Mouse (Mus musculus) thymus, adult 2 months (tissue): ENCODE measurements around the gene Ddx39b.

Experiments used
- CTCF ChIP-seq: fragments of 200-500 bp; IDR thresholded peaks from 2 replicates; pipeline ENCODE4 v1.5.1; 2012; ENCODE audit warnings: mild to moderate bottlenecking, control low read depth, low read length, moderate library complexity, borderline replicate concordance; ENCODE audit not compliant: control insufficient read depth, poor library complexity, insufficient read depth; ENCODE audit errors: extremely low read depth
- POLR2A ChIP-seq: fragments of 200-500 bp; IDR thresholded peaks from 2 replicates; pipeline ENCODE4 v1.6.1; 2012; ENCODE audit warnings: mild to moderate bottlenecking, low read length, control low read depth, moderate library complexity; ENCODE audit not compliant: control insufficient read depth, poor library complexity, insufficient read depth; ENCODE audit errors: extremely low read depth

GRCm38 (mm10) chr17:35202442-35202841 lies 39.1 kb upstream of the Ddx39b start:
- TF ChIP-seq CTCF: no peak
- TF ChIP-seq POLR2A: no peak
